Mouse (Mus musculus) brain, embryonic 14.5 days (tissue): ENCODE data around the gene Nabp2. TPM values are rescaled to one million over a fixed set of nuclear protein-coding genes. Genes with fewer than 3 reads are reported as not detected.

ENCODE experiments used
- DNase-seq: peaks from one replicate; pipeline ENCODE4 v3.0.0-alpha.2; 2011; ENCODE audit warnings: low read depth
- CTCF ChIP-seq: fragments of 200-500 bp; IDR thresholded peaks from 2 replicates; pipeline ENCODE4 v1.5.1; 2012; ENCODE audit warnings: inconsistent platforms, mild to moderate bottlenecking, moderate library complexity, borderline replicate concordance; ENCODE audit not compliant: insufficient read depth, insufficient read length; ENCODE audit errors: extremely low read depth
- POLR2A ChIP-seq: fragments of 200-500 bp; IDR thresholded peaks from 2 replicates; pipeline ENCODE4 v1.6.1; 2012; ENCODE audit warnings: mild to moderate bottlenecking, inconsistent platforms, borderline replicate concordance; ENCODE audit not compliant: poor library complexity, insufficient read depth, insufficient read length, severe bottlenecking; ENCODE audit errors: extremely low read depth
- polyA plus RNA-seq: library from polyadenylated mRNA; depleted of rRNA; stranded (reverse); fragments of >200 nt; gene quantifications from 2 replicates; pipeline ENCODE4 v1.2.3, GENCODE M21; 2012; rRNA removed

Nabp2 gene
- 96.8 and 102 TPM in 2 replicates for polyA plus RNA-seq

DNA sequence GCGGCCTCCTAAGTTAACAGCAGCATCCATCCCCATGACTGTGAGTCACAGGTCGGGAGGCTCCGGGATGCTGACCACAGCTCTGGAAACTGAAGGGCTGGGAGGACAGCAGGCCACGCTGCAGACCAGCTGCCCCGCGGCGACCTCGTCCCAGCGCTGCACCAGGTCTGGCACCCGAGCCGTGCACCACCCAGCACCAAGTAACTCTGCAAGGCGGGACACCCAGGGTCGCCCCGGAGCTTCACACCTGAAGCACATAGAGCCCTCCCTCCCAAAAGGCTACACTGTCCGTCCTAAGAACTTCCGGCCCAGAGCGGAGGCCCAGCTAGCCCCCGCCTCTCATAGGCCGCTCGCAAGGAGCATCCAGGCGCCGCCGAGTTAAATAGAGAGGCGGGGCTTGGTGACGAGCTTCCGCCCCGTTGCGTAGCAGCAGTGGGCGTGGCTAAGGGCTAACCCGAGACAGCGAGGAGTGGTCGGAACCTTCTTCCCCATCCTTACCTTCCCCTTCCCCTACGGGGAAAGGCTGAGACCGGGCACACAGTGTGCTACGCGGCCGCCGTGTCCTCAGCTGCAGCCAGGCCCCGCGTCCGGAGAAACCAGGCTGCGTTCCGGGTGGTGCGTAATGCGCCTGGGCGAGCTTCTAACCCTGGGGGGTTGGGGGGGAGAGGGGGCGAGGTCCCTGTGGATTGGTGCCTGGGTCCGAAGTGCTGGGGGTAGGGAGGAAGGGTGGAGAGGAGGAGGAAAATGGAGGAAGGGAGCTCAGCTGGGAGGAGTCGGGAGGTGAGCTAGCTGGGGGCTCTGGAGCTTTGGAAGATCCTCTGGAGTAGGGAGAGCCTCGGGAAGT, at the start of gene Nabp2, which contains the start of gene Rnf41:
TSS of gene Nabp2 (minus strand) at position 282 of the 844 bp plus-strand sequence.
TSS of gene Rnf41 (plus strand) at position 447 of the 844 bp plus-strand sequence.
- peak; percentile 99 for DNase-seq
- TF ChIP-seq POLR2A, result peak; percentile 48; the same call in 1 of the 2 replicates
- TF ChIP-seq CTCF, result no peak

DNA sequence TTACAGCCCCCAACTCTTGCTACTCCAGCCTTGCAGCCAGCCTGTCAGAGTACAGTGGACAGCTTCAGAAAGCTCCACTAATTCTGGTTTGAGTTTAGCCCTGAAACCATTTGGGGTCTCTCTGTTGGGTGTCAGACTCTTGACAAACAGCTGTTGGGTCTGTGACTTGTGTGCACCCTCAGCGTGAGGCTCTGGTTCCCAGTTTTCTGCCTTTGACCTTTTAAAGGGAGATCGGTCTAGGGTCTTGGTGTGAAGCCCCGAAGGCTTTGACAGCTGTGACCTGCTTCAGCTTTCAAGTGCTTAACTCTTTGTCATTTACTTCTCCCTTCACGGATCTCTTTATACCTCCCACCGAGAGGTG, 49.0 kb upstream of the Nabp2 start:
- DNase-seq, result no peak

DNA sequence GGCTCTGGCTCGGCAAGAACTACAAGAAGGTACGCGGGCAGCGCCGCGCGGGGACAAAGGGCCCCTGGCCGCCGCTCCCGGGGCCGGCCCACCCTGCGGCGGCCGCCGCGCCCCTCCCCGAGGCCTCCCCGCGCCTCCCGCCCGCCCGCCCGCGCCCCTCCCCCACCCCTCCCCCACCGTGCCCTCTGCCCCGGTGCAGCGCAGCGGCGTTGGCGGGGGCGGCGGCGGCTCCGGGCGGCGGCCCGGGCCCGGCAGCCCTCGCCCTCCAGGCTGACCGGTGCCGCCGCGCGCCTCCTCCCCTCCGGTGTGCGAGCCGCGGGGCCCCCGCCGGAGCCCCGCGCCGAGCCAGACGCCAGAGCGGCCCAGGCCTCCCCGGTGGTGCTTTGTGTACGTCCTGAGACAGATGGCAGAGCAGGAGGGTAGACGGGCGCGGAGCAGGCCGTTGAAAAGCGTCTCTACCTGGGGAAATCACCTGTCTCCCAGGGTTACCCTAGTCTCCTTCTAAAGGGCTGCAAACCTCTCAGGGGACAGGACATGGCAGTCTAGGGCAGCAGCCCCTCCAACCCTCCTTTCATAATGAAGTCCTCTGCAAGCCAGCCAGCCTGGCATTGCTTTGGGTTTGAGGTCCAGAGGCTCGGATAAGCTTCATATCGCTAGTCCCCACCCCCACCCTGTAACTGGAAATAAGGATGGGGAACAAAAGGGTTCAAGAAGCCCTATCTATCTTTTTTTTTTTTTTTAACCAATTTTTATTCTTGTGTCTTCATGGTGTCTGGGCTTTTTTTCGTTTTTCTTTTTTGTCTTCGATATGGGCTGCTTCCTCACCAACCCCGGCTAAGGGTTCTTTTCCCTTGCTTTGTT, 48.3 kb upstream of the Nabp2 start:
- TF ChIP-seq POLR2A, result 0 out of 2 replicates have a peak, but pooled peaks have one; percentile 10
- TF ChIP-seq CTCF, result no peak
- peak; percentile 74 for DNase-seq

More for the DNA sequence above, 49.0 kb upstream of the Nabp2 start:
- no peak for TF ChIP-seq POLR2A
- no peak for TF ChIP-seq CTCF

DNA sequence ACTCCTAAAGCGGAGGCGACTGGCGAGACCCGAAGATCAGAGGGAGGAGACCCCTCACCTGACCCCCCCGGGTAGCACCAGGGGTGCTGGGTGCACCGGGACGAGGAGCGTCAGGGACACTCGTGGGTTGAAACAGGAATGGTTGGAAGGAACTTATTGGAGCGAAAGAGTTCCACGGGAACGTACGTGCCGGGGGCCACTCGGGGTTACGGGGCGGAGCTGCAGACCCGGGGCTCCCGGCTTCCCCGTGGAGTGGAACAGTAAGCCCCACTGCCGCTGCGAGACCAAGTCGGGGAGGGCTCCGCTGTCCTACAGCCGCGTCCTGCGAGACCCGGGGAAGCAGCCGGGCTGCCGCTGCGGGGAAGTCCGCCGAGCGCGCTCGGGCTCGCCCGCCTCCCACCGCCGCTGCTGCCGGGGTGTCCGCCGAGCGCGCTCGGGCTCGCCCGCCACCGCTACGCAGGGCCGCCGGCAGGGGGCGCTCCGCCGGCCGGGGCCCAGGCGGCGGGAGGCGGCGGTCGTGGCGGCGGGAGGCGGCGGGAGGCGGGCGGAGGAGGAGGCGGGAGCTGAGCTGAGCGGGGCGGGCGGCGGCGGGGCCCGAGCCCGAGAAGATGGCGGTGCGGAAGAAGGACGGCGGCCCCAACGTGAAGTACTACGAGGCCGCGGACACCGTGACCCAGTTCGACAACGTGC, 47.6 kb upstream of the Nabp2 start, which contains the start of gene Smarcc2:
TSS of gene Smarcc2 (plus strand) at position 530 of the 690 bp plus-strand sequence.
- DNase-seq, result peak; percentile 89
- TF ChIP-seq CTCF (peak; percentile 57), POLR2A (peak; percentile 78)

DNA sequence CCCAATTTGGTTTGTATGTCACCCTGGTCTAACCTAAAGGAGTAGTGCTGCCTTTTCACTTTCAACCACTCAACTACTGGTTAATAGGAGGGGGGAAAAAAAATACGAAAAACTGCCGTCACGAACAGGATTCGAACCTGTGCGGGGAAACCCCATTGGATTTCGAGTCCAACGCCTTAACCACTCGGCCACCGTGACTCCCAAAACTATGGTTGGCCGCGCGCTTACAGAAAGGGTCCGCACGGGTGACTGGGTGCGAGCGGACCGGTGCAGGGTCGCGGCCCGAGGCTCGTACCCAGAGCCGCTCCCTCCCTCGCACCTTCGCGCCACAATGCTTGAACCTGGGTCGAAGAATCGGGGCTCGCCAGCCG, 47.0 kb upstream of the Nabp2 start:
- DNase-seq, result peak; percentile 91
- TF ChIP-seq POLR2A (no peak), CTCF (no peak)

DNA sequence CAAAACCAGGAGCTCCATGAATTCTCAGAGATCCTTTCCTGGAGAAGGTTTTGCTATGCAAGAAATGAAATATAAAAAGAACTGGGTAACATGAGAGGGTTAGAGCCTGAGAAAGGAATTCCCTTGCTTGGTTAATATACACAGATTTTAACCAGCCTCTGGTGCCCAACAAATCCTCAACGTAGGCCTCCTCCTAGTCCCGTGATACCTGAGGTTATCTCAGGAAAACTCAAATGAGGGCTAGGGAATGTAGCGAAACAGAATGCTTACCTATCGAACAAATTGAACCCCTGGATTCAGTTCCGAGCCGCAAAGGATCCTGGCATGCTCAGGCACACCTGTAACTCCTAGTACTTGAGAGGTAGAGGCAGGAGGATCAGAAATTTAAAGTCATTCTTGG, 46.4 kb upstream of the Nabp2 start:
- no peak for DNase-seq
- TF ChIP-seq CTCF (no peak), POLR2A (no peak)

DNA sequence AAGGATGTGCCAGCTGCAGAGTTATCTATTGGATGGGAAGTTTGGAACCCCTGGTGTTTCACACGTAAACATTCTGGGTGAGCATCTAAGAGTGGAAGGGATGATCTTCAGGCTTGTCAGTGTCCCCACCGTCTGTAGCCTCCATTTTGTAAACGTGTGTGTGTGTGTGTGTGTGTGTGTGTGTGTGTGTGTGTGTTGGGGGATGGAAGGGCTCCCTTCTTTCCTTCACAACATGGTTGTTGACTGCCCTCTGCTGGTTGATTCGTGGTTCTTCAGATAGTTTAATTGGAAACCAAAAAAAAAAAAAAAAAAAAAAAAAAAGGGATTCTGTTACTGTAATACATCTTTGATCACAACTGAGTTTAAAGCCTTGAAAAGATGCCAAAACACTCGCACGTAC, 44.0 kb upstream of the Nabp2 start:
- DNase-seq, result peak; percentile 95
- no peak for TF ChIP-seq POLR2A
- peak; percentile 56; the same call in 1 of the 2 replicates for TF ChIP-seq CTCF

DNA sequence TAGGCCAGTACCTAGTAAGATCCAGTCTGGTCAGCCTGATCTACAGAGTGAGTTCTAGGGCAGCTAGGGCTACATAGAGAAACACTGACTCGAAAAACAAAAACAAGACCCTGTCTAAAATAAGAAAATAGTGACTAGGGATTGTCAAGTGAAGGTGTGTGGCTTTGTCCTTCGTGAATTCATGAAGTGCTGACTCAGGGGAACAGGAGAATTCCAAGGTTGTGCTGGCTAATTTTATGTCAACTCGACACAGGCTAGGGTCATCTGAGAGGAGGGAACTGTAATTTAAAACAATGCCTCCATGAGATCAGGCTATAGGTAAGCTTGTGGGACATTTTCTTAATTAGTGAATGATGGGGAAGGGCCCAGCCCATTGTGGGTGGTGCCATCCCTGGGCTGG, 43.2 kb upstream of the Nabp2 start:
- TF ChIP-seq POLR2A (no peak), CTCF (no peak)
- DNase-seq, result no peak

DNA sequence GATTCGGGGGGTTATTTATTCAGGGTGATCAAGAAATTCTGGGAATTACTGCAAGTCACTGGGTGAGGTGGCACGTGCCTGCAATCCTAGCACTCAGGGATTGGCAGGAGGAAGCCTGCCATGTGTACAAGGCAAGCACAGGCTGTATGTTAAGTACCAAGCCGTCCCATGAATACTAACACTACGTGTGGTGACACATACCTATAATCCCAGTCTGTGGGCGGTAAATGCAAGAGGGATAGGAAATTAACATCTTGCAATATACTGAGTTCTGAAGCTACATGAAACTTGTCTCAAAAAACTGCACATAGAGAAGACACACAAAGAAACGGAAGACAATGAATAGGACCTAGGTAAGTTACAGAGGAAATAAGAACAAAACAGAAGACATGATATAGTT, 39.7 kb upstream of the Nabp2 start:
- TF ChIP-seq CTCF (no peak), POLR2A (no peak)
- DNase-seq, result no peak

DNA sequence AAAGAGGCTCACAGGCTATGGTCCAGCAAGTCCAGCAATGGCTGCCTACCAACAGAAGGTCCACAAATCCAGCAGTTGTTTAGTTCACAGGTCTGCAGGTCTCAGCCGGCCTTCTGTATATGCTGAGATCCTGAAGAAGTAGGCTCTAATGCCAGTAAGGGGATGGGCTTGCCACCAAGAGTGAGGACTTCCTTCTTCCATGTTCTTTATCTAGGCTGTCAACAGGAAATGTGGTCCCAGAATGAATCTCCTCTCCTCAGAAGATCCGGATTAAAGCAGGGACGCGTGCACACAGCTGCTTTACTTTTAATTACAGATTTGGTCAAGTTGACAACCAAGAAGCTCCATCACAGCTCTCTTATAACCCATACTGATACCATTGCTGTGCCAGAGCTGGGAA, 34.1 kb upstream of the Nabp2 start:
- DNase-seq, result no peak
- no peak for TF ChIP-seq POLR2A
- TF ChIP-seq CTCF, result no peak
